Mouse (Mus musculus): ENCODE results near the gene Sash1.
"Not testable (repeated sequence)": the region's sequence is repeated elsewhere in the genome, so short reads cannot be mapped to it uniquely, and the experiment has no call there.

The Sash1 gene

DNA sequence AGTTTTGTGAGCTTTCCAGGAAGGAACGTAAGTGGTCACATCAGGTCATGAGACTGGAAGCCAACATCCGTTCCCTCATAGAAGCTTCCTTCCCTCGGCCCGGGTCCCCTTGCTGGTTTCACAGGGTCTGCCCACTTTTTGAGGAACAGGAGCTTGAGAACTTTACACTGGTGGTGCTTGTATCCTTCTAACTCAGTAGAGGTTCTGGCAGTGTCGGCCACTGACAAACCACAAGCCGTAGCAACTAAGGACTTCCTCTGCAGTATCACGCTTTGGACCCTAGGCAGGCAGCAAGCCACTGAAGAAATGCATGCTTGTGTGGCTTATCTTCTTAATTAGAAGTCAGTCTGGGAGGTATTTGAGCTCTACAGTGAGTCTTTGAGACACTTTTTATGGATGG is 126.6 kb downstream of the Sash1 start:
- DNase-seq (ENCODE audit: low read depth in 1 of 2, low spot score in 2 of 2), result peak; percentile 40 to 51

DNA sequence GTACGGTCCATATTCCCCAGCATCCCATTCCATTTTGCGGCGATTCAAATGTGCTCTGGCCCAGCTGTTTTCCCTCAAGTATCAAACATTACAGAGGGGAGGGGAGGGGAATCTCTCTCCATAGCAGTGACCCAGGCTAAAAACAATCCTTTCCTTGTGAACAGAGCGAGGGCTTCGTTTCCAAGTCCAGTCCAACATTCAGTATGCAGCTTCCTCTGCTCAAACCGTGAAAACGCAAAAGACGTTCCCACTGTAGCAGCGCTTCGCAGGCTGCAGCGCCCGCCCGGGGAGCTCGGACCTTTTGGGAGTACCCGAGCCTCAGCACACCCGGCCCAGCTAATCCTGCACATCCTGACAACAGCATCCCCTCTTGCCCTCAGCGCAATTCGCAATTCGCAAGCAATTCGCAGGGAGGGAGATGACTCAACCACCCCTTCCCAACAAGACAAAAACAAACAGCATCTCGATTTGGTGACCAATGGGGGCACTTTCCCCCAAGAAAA is 128.4 kb downstream of the Sash1 start:
- no peak for DNase-seq (ENCODE audit: low read depth in 1 of 2, low spot score in 2 of 2)

DNA sequence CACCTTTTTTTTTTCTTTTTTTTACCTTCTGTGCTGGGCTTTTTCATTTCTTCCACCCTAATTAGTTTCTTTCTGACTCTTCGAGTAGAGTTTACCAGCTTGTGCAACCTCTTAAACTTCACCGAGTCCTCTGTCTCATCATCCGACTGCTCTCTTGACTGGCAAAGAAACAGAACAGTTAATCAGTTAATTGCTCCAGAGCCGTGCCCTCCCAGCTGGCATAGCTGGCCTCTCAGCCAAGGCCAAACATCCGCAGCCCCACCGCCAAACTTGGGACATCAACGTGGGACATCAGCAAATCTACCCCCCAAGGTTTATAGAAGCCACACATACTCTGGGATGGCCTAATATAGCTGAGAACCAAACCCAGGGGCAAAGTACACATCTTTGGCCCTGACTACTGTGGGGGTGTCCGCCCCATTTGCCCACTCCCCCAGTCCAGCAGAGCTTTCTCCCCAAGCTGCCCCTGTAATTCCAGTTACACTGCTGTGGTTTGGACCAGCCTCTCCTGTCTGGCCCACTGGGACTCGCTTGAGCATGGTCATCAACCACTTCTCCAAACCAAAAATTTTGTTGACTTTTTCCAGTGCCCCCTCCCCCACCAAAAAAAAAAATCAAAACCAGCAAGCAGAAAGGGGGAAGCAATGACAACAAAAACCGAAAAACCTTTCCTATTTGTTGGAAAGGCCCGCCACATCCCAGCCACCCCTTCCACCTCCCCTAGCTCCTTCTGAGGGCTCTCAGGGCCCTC is 129.1 kb downstream of the Sash1 start:
- DNase-seq (ENCODE audit: low read depth in 1 of 2, low spot score in 2 of 2), result no peak

DNA sequence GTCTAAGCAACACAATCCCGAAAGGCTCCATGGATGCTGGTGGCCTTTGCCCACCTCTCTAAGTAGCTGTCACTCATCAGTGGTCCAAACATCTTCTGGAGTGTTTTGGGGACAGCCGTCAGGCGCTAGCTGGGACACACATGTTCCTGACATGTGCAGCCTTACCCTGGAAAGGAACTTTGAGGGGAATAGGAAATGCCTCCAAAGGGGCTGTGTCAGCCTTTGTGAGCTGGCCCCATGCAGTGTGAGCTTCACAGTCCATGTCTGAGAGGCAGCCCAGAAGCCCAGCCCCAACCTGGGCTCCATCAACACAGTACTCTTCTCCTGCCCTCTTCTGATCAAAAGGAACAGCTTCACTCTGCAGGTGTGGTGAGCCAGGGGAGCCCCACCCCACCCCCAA is 132.5 kb downstream of the Sash1 start:
- no peak for DNase-seq (ENCODE audit: low read depth in 1 of 2, low spot score in 2 of 2)

DNA sequence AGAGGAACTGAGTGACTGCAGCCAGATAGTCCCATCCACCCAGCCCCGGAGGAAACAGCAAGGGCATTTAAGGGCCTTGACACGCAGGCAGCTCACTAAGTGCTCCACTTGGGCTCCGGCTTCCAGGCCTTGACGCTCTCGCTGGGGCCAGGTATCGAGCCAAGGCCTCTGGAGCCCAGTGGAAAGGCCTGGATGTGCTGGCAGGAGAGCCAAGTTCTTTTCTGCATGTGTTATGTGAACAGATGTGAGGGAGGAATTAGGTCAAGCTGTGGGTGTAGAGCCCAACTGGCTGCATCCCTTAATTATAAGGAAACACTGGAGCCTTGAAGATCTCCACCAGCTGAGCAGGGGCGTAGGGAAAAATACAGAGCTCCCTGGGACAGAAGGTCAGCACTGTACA is 133.4 kb downstream of the Sash1 start:
- no peak for DNase-seq (ENCODE audit: low read depth in 1 of 2, low spot score in 2 of 2)

DNA sequence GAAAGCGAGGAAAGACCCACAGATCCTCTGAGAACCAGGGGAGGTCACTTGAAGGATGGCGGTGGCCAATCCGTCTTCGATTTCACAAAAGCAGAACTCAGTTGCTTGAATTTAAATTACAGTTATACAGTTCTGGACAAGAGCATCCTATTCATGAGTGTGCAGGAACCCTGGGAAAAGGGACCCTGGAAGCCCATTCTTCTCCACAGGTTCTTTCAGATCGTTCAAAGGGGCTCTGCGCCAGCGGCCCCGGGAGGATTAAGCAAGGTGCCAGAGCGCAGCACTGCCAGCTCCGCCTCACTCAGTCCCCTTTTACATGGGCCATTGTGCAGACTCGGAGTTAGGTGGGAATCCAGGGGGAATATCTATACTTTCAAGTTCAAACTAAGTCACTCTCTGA is 136.3 kb downstream of the Sash1 start:
- DNase-seq (ENCODE audit: low read depth in 1 of 2, low spot score in 2 of 2), result no peak

DNA sequence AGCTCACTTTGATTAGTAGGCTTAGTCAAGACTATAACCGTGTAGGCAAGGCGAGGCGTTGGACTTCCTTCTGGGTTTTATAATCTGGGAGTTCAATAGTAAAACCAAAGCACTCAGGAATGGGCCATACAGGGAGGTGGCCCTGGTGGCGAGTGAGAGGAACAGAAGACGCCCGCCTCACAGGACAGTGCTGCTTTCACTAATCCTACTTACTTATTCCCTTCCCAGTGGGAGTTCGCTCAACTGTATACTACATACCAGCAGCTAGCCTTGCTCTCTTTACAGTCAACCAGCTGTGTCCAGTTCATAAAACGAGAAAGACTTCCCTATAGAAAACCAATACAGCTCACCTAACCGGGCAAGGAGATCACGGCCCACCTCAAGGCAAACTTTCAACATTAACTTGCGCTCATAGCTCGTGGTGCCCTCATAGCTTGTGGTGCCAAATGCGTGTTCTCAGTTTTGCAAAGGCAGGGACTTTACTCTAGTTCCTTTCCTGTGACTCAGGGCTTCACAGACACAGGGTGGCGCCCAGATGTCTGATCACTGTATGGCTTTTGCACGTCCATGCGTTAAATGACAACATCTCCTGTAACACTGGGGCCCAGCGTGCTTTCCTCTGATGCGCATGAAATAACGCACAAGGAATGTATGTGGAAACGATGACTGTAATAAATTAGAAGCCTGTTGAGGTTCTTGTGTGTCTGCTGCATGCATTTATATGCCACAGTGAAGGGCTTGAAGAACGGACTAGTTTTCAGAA is 138.2 kb downstream of the Sash1 start:
- no peak for DNase-seq (ENCODE audit: low read depth in 1 of 2, low spot score in 2 of 2)

DNA sequence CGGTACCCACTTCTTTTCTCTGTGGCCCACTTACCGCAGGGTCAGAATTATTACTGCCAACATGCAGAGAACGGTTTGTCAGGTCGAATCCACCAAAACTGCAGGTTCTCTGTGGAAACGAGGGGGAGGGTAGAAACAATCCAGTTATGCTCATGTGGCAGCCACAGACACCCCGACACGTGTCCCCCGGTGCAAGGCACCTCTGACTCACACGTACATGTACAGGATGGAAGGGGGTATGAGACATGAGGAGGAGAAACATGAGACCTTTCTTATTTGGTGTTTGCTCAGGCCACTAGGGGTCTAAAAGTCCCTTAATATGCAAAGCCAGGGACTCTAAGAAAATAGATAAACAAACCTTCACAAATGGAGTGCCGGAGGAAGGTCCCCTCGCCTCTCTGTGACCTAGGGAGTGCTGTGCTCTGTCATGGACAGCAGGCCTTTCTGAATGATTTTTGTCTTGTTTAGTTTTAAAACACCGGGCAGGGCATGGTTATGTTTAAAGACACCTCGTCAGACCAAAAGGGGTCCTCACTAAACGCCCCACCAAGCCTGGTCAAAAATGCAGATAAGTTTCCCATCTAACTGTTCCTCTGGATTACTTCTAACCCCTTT is 139.7 kb downstream of the Sash1 start:
- DNase-seq (ENCODE audit: low read depth in 1 of 2, low spot score in 2 of 2), result no peak

DNA sequence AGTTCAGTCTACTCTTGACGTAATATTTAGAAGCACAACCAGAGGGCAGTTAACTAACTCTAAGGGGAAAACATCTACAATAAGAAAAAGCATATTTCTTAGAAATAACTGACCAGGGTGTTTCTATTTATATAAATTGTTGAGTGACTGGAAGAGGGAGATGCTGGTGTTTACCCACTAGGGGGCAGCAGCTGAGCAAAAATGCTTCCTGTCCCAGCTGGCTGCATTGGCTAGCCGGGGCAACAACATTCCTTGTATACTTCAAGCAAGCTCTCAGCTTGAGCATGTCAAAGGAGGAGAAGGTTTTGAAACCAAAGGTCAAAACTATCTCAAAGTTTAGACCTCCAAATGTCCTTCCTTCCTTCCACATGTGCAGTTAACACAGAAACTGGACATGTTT is 143.0 kb downstream of the Sash1 start:
- DNase-seq (ENCODE audit: low read depth in 1 of 2, low spot score in 2 of 2), result peak in 1 of 2 experiments; percentile 26

DNA sequence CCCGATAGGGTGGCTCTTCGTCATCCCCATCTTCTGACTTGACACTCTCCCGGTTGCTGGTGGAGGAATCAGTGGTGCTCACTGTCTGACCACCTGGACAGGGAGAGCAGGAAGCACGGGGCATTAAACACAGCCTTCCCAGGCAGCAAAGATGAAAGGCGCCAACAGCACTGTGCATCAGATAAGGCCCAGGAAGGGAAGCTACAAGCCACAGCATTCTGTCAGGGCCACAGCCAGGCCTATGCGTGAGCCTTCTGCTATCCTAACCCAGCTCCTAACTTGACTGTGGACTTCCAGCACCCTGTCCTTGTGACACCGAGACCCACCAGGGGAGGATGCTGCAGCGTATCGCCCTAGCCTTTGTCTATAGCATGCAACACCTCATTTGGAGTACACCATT is 144.4 kb downstream of the Sash1 start:
- DNase-seq (ENCODE audit: low read depth in 1 of 2, low spot score in 2 of 2), result no peak

DNA sequence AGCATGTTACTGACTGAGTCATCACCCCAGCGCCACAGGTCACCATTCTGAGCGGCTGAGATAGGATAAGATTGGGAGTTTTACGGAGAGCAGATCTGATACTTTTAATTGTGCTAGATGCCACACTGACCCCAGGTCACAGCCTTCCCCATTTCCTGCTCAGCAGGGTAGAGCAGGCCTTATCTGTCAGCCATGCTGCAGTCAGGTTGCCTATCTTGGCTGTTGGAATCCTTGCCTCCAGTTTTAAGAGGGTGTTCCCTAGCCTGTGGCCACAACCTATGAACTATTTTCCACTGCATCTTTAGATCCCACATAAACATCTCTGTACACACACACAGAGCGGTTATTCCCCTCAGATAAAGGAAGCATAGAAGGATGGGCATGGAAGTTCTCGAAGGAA is 145.1 kb downstream of the Sash1 start:
- DNase-seq (ENCODE audit: low read depth in 1 of 2, low spot score in 2 of 2), result no peak

DNA sequence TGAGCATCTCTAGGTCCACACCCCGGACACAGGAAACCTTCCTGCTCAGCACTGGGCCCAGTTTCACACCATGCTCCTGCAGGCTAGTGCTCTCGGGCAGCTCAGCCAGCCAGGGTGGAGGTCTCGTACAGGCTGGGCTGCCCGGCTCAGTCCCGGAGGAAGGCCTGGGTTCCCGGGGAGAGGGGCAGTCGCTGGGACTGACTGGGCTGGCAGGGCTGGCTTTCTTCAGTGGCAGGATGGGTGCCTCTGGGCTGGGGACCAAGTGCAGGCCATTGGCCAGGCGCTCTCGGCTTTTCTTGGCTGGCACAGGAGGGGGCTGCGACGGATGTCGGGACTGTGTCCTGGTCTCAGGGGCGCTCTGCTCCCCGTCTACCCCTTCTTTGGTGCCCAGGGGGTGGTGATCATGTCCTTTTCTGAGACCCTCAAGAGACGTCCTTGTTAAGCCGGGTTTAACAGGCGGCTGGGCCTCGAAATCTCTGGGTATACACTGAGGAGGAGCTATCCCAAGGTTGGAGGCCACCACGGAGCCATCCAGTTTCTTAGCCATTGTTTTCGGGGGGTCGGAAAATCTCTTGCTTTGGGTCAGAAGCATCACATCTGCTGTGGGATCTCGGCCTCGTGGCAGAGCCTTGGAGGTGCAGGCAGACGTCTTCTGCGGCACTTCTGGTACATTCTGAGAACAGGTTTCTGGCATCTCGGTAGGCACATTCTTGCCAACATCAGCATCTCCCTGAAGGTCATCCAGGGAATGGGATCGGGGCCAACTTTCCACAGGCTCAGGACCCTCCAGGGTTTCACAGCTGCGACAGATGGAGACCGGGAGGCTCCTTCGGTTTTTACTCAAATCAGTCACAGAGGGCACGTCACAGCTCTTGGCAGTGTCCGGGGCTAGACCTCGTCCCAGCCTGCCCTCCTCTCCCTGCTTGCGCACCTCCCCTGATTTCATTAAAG is 156.2 kb downstream of the Sash1 start:
- DNase-seq (ENCODE audit: low read depth in 1 of 2, low spot score in 2 of 2), result no peak

DNA sequence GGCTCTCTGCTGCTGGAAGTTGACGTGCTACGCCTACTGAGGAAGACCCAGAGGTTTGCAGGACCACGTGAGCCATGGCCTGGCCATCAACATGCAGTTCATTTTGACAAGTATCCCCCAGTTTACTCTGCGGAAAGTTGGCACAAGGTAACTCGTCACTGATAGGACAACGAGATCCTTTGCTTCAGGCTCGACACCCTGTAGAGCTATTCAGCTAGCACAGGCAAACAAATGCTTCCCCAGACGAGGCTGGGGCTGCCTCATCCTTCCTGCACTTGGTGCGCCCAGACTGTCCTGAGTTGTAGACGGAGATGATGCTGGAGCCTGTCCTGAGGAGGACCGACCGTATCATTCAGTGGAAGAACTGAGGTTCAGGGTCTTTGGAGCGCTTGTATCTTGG is 166.5 kb downstream of the Sash1 start:
- DNase-seq (ENCODE audit: low read depth in 1 of 2, low spot score in 2 of 2), result no peak

DNA sequence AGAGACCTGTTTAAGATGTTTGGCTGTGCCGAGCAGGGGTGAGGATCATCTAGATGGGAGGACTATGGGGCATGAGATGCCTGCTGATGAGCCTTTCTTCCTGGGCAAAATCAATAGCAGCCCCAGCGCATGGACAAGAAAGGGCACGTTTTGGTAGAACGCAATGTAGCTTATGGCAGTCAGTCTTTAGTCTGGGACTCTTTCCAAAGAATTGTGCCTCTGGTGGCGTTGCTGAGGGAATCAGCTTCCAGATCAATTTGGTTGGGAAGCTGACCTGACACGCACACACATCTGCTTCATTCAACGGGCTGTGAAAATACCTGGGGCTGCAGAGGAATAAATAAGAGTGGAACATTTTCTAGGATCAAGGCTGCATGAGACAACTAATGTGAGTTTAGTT is 167.0 kb downstream of the Sash1 start:
- no peak for DNase-seq (ENCODE audit: low read depth in 1 of 2, low spot score in 2 of 2)

DNA sequence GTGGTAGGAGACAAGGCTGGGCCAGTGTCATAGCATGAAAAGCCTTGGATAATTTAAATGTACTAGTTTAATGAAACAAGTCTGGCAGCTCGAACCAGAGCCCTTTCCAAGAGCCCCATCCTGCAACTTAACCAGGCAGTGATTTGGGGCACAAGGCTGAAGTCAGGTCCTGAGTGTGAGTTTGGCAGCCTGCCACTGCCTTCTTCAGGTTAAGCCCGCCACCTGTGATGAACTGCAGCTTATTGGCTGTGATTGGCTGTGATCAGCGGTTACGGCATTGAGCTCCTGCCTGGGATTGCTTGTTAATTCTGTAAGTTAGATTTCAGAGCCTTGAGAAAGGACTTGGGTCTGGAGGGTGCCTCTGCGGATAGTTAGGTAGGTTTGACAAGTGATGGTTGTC is 168.7 kb downstream of the Sash1 start:
- DNase-seq (ENCODE audit: low read depth in 1 of 2, low spot score in 2 of 2), result no peak

DNA sequence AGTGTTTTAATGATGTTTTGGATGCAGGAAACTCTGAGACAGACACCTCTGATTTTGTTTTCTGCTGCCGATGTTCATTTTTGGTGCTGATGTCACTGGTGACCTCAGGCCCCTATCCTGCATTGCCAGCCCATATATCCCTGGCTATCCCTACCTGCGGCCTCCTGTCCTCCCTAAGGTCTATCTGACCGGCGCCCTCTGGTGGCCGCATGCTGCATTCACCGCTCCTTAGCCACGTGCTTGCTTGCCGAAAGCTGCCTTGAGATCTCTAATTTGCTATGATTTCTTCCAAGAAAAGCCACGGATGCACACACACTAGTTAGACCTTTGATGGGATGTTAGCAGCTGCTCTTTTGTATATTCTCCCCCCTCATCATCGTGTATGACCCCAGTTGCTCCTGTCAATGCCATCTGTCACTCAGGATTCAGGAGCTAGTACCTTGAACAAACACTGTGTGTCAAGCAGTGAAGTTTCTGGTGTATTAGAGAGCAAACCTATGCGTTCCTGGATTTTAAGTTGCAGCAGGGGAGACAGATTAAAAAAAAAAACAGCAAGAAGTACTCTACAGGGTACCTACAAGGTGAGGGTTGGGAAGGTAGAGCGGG is 170.1 kb downstream of the Sash1 start:
- DNase-seq (ENCODE audit: low read depth in 1 of 2, low spot score in 2 of 2), result no peak

DNA sequence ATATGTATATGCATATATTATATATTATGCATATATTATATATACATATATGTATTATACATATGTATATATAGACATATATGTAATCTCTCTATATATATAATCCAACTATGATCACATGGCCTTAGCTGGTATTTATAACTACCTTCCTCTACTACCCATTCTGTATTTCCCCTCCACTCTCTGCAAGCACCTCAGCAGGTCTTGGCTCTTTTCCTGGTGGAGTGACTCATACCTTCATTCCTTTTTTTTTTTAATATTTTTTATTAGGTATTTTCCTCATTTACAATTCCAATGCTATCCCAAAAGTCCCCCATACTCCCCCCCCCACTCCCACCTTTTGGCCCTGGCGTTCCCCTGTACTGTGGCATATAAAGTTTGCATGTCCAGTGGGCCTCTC is 189.2 kb downstream of the Sash1 start:
- not testable (repeated sequence) for DNase-seq (ENCODE audit: low read depth in 1 of 2, low spot score in 2 of 2)

DNA sequence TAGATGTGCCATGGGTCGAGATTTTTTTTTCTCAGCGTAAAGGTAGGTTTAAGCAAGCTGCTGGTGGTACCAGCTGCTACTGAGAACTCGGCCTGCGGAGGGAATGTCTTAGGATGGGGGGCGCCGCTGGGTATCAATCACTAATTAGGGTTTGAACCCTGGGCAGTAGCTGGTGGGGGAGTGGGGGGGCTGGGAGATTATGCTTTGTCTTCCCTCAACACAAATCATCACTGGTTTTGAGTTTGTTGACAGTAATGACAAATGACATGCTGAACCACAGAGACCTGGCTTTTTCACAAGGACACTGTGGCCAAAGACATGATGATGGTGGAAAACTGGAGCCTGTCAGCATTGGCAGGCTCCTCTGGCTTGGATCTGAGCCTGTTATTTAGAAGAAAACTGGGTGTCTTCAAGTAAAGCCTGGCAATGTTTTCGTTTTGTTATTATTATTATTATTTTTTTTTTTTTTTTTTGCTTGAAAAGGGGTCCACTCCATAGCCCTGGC is 191.8 kb downstream of the Sash1 start:
- no peak for DNase-seq (ENCODE audit: low read depth in 1 of 2, low spot score in 2 of 2)

DNA sequence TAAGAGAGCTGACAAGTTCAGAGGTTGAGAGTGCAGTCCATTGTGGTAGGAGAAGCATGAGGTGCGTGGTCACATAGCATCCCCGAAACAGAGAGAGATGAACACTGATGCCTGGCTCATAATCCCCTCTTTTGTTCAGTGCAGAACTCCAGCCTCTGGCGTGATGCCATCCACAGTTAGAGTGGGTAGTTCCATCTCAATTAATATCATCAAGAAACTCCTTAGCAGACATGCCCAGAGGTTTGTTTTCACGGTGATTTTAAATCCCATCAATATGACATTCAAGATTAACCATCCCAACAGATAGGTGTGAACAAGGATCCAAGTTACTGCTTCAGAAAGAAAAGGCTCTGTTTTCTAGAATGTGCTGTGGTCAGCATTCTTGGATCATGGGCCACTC is 192.3 kb downstream of the Sash1 start:
- no peak for DNase-seq (ENCODE audit: low read depth in 1 of 2, low spot score in 2 of 2)

DNA sequence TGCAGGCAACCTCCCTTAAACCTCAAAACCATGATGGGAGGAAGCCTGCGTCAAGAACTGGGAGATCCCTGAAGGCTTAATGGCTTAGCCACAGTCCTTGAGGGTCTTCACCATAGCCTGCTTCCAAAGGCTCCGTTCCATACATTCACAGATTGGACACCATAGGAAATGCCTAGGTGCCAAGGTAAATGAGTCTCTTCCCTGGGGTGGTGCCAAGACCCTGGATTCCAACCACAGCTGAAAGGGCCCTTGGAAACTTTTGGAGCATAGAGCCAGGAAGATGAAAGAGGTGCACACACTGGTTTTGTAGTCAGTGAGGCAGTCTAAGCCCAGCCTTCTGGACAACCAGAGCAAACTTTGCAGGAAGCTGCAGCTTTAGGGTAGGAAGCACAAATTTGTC is 193.3 kb downstream of the Sash1 start:
- DNase-seq (ENCODE audit: low read depth in 1 of 2, low spot score in 2 of 2), result no peak
